Mouse (Mus musculus) heart, adult 2 months (tissue): ENCODE results near the gene Bid.

Source experiments
- CTCF ChIP-seq: fragments of 200-600 bp; IDR thresholded peaks from 2 replicates; pipeline ENCODE4 v1.8.1; 2022; ENCODE audit warnings: antibody characterized with exemption, mild to moderate bottlenecking, moderate library complexity
- EP300 ChIP-seq: fragments of 200-500 bp; IDR thresholded peaks from 2 replicates; pipeline ENCODE4 v1.6.1; 2011; ENCODE audit warnings: low read depth, low read length, control low read depth; ENCODE audit not compliant: insufficient read depth
- POLR2A ChIP-seq: fragments of 200-500 bp; IDR thresholded peaks from 2 replicates; pipeline ENCODE4 v1.6.1; 2011; ENCODE audit warnings: mild to moderate bottlenecking, low read depth, low read length, control low read depth; ENCODE audit not compliant: insufficient read depth

DNA sequence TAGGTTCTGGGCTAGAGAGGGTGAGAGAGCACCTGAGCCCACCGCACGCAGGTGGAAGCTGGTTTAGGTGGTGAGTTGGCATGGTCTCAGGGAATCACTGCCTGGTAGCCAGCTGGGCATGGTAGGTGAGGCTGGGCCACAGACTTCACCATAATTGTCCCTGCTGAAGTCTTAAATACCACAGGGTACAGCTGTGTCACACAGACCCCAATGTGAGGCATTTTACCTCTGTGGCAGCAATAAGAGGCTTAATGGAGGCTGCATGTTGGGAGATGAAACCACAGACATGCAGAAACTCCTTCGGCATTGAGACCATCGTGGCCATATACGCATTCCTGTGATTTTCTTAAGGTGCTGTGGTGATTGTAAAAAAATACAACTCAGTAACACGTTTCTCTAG, 35.8 kb upstream of the Bid start:
- no peak for TF ChIP-seq EP300
- no peak for TF ChIP-seq POLR2A
- no peak for TF ChIP-seq CTCF
